Mouse (Mus musculus) cortical plate, adult 2 months (tissue): ENCODE data around the gene Lpcat4.

ENCODE experiments used
- CTCF ChIP-seq: fragments of 200-500 bp; IDR thresholded peaks from 2 replicates; pipeline ENCODE4 v1.5.1; 2011; ENCODE audit warnings: mild to moderate bottlenecking, control low read depth, low read length; ENCODE audit not compliant: insufficient read depth; ENCODE audit errors: extremely low read depth
- POLR2A ChIP-seq: fragments of 200-500 bp; IDR thresholded peaks from 2 replicates; pipeline ENCODE4 v1.6.1; 2011; ENCODE audit warnings: mild to moderate bottlenecking, low read length, control low read depth; ENCODE audit not compliant: insufficient read depth; ENCODE audit errors: extremely low read depth

DNA sequence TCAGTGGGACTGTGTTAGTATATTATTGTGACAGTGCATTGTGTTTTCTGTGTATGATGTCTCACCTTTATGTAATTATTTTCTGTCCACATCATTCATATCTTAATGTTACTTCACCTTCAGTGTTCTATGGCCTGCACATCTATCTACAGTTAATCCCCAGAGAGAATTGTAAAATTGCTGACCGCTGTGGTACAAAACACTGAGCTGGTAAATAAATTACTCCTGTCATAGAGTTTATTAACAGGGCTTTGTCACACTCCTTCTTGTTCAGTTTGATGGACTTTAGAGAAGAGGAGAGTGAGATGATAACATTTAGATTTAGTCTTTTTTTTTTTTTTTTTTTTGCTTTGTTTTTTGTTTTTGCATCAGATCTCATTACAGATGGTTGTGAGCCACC lies 43.6 kb downstream of the Lpcat4 start:
- no peak for TF ChIP-seq POLR2A
- no peak for TF ChIP-seq CTCF
